Mouse (Mus musculus) forebrain, postnatal 0 days (tissue): Measurements from ENCODE around the gene Orai1. TPM values are rescaled to one million over a fixed set of nuclear protein-coding genes. Genes with fewer than 3 reads are reported as not detected.

Experiments used
- ATAC-seq: fragments of 200-750 bp; cut with Nextera tagmentation; 2 replicates; pipeline ENCODE4 v1.8.0; 2017; ENCODE audit warnings: mild to moderate bottlenecking, moderate library complexity
- DNase-seq: peaks from one replicate; pipeline ENCODE4 v3.0.0-alpha.2; 2015
- H3K27ac ChIP-seq: fragments of 300-500 bp; sonication (generic); 2 replicates; pipeline ENCODE4 v1.5.1; 2014; ENCODE audit warnings: low read depth, mild to moderate bottlenecking, antibody characterized with exemption, low read length, moderate library complexity, mixed read lengths
- H3K27me3 ChIP-seq: fragments of 300-500 bp; sonication (generic); 2 replicates; pipeline ENCODE4 v1.6.1; 2014; ENCODE audit warnings: mild to moderate bottlenecking, low read length, mixed read lengths; ENCODE audit not compliant: insufficient read depth
- H3K36me3 ChIP-seq: fragments of 300-500 bp; sonication (generic); 2 replicates; pipeline ENCODE4 v1.6.1; 2014; ENCODE audit warnings: mild to moderate bottlenecking, moderate library complexity; ENCODE audit not compliant: insufficient read depth
- H3K4me1 ChIP-seq: fragments of 300-500 bp; sonication (generic); 2 replicates; pipeline ENCODE4 v1.6.1; 2014; ENCODE audit warnings: antibody characterized with exemption; ENCODE audit not compliant: insufficient read depth
- H3K4me2 ChIP-seq: fragments of 300-500 bp; sonication (generic); 2 replicates; pipeline ENCODE4 v1.6.1; 2014; ENCODE audit warnings: low read depth, mild to moderate bottlenecking, moderate library complexity
- H3K4me3 ChIP-seq: fragments of 300-500 bp; sonication (generic); 2 replicates; pipeline ENCODE4 v1.5.1; 2014; ENCODE audit warnings: low read depth, low read length, mixed read lengths
- H3K9ac ChIP-seq: fragments of 300-500 bp; sonication (generic); 2 replicates; pipeline ENCODE4 v1.6.1; 2014; ENCODE audit warnings: mild to moderate bottlenecking
- H3K9me3 ChIP-seq: fragments of 300-500 bp; sonication (generic); 2 replicates; pipeline ENCODE4 v1.6.1; 2016; ENCODE audit warnings: low read length
- CTCF ChIP-seq: sonication (generic); IDR thresholded peaks from 2 replicates; pipeline ENCODE4 v1.5.1; 2016; ENCODE audit warnings: antibody characterized with exemption, control low read depth, low read depth
- WGBS: fragments of 180-500 bp; shearing (Covaris S2); extraction: QIAGEN DNeasy Blood & Tissue Kit; methylation state at CpG from one replicate; pipeline ENCODE4 v1.1.7; 2014; 5-methylcytosine and 5-hydroxymethylcytosine counted together
- polyA plus RNA-seq: library from polyadenylated mRNA; unstranded; fragments of >200 nt; fragmentation: Nextera tagmentation; extraction: Ambion mirVana; gene quantifications from 2 replicates; pipeline ENCODE4 v1.2.1, GENCODE M21; 2015
- total RNA-seq: library from RNA; depleted of rRNA; stranded (reverse); fragments of >200 nt; gene quantifications from 2 replicates; pipeline ENCODE4 v1.2.3, GENCODE M21; 2014

The Orai1 gene
- total and polyA plus RNA-seq, 2 experiments from 2014 or later, result 14.4 to 19.4 TPM

GRCm38 (mm10) chr5:123033646-123034160, 18.8 kb downstream of the Orai1 start:
- Histone ChIP-seq H3K4me1 (no peaks in the 10 kb centered on the region), H3K9ac (no peak overlapping the region), H3K4me3 (no peak overlapping the region), H3K4me2 (no peak overlapping the region), H3K36me3 (peaks cover 8% of the 10 kb centered on the region), H3K27me3 (no peaks in the 10 kb centered on the region), H3K27ac (no peak overlapping the region), H3K9me3 (no peaks in the 10 kb centered on the region)
- TF ChIP-seq CTCF, result no peak
- DNase-seq (no peak), ATAC-seq (no peak)
- WGBS, result 67% methylated on average over 7 of the region's 7 CpGs

GRCm38 (mm10) chr5:123035089-123035488, 20.2 kb downstream of the Orai1 start:
- Histone ChIP-seq H3K4me3 (no peak overlapping the region), H3K27me3 (no peaks in the 10 kb centered on the region), H3K4me1 (no peaks in the 10 kb centered on the region), H3K36me3 (peaks cover 3% of the 10 kb centered on the region; the same call in 1 of the 2 replicates), H3K9me3 (no peaks in the 10 kb centered on the region), H3K27ac (no peak overlapping the region), H3K4me2 (no peak overlapping the region), H3K9ac (no peak overlapping the region)
- DNase-seq, result no peak
- TF ChIP-seq CTCF, result no peak
- ATAC-seq, result no peak
- WGBS, result 88% methylated on average over 4 of the region's 4 CpGs

GRCm38 (mm10) chr5:123035564-123035963, 20.7 kb downstream of the Orai1 start:
- 23% methylated on average over 6 of the region's 6 CpGs for WGBS
- Histone ChIP-seq H3K27ac (no peak overlapping the region), H3K9ac (no peak overlapping the region), H3K4me3 (no peak overlapping the region), H3K4me1 (no peaks in the 10 kb centered on the region), H3K36me3 (peaks cover 3% of the 10 kb centered on the region; the same call in 1 of the 2 replicates), H3K9me3 (no peaks in the 10 kb centered on the region), H3K27me3 (no peaks in the 10 kb centered on the region), H3K4me2 (no peak overlapping the region)
- ATAC-seq (no peak), DNase-seq (no peak)
- no peak for TF ChIP-seq CTCF

GRCm38 (mm10) chr5:123038115-123038514, 23.2 kb downstream of the Orai1 start:
- Histone ChIP-seq H3K4me3 (no peak overlapping the region), H3K36me3 (no peaks in the 10 kb centered on the region), H3K27me3 (no peaks in the 10 kb centered on the region), H3K4me2 (no peak overlapping the region), H3K9me3 (no peaks in the 10 kb centered on the region), H3K27ac (no peak overlapping the region), H3K4me1 (no peaks in the 10 kb centered on the region), H3K9ac (no peak overlapping the region)
- TF ChIP-seq CTCF, result no peak
- ATAC-seq, result no peak
- WGBS, result 78% methylated on average over 5 of the region's 5 CpGs
- DNase-seq, result no peak

- Histone ChIP-seq H3K4me3 (peak overlapping the region; percentile 12; the same call in 1 of the 2 replicates), H3K27ac (no peak overlapping the region), H3K4me2 (peak overlapping the region; percentile 37), H3K27me3 (no peaks in the 10 kb centered on the region), H3K9ac (no peak overlapping the region), H3K36me3 (no peaks in the 10 kb centered on the region), H3K4me1 (no peaks in the 10 kb centered on the region), H3K9me3 (no peaks in the 10 kb centered on the region)
- TF ChIP-seq CTCF, result no peak
- no peak for ATAC-seq
- no peak for DNase-seq
- WGBS, result 4% methylated on average over 25 of the region's 25 CpGs
These were observed 24.4 kb downstream of the Orai1 start for GRCm38 (mm10) chr5:123039120-123039752.

GRCm38 (mm10) chr5:123040796-123041195, 25.9 kb downstream of the Orai1 start:
- no peak overlapping the region for H3K9ac ChIP-seq
- no peak overlapping the region for H3K4me2 ChIP-seq
- no peak overlapping the region for H3K27ac ChIP-seq
- DNase-seq (no peak), ATAC-seq (no peak)
- H3K4me1 ChIP-seq, result no peaks in the 10 kb centered on the region
- H3K36me3 ChIP-seq, result no peaks in the 10 kb centered on the region
- H3K27me3 ChIP-seq, result no peaks in the 10 kb centered on the region
- TF ChIP-seq CTCF, result no peak
- no peaks in the 10 kb centered on the region for H3K9me3 ChIP-seq
- no peak overlapping the region for H3K4me3 ChIP-seq
- WGBS, result 59% methylated on average over 7 of the region's 7 CpGs

GRCm38 (mm10) chr5:123043856-123044255, 29.0 kb downstream of the Orai1 start:
- no peaks in the 10 kb centered on the region for H3K4me1 ChIP-seq
- WGBS, result 16% methylated on average over 7 of the region's 7 CpGs

More at GRCm38 (mm10) chr5:123043856-123044255, 29.0 kb downstream of the Orai1 start:
- no peak for DNase-seq
- no peaks in the 10 kb centered on the region for H3K36me3 ChIP-seq
- H3K9me3 ChIP-seq, result no peaks in the 10 kb centered on the region
- no peak overlapping the region for H3K9ac ChIP-seq
- no peak overlapping the region for H3K27ac ChIP-seq
- H3K27me3 ChIP-seq, result no peaks in the 10 kb centered on the region
- no peak for ATAC-seq
- no peak overlapping the region for H3K4me3 ChIP-seq
- no peak overlapping the region for H3K4me2 ChIP-seq
- TF ChIP-seq CTCF, result peak; percentile 51
